Mouse (Mus musculus) forelimb bud, embryonic 11.5 days (tissue): Measurements from ENCODE around the gene Sv2b.
A peak's percentile ranks its signal among the peaks of the same experiment; 100 is the strongest.
"Not testable (repeated sequence)": the region's sequence is repeated elsewhere in the genome, so short reads cannot be mapped to it uniquely, and the experiment has no call there.

Source experiments
- DNase-seq: peaks from one replicate; pipeline ENCODE4 v3.0.0-alpha.2; 2012; ENCODE audit warnings: low read depth, low spot score

The Sv2b gene

GRCm38 (mm10) chr7:75308457-75309312, at the start of gene Sv2b:
Sv2b (minus strand) TSS chr7:75309262.
- peak; percentile 28 for DNase-seq

GRCm38 (mm10) chr7:75358284-75358851, 49.3 kb upstream of the Sv2b start:
- DNase-seq: no peak

GRCm38 (mm10) chr7:75355521-75355920, 46.5 kb upstream of the Sv2b start:
- no peak for DNase-seq

- no peak for DNase-seq
These were observed 43.8 kb upstream of the Sv2b start for GRCm38 (mm10) chr7:75352777-75353374.

GRCm38 (mm10) chr7:75350172-75350571, 41.1 kb upstream of the Sv2b start:
- no peak for DNase-seq

GRCm38 (mm10) chr7:75332311-75332710, 23.2 kb upstream of the Sv2b start:
- DNase-seq: peak; percentile 36

- no peak for DNase-seq
These were observed 20.7 kb upstream of the Sv2b start for GRCm38 (mm10) chr7:75329740-75330142.

- peak; percentile 45 for DNase-seq
These were observed 19.8 kb upstream of the Sv2b start for GRCm38 (mm10) chr7:75328721-75329362.

- DNase-seq: no peak
These were observed 16.2 kb upstream of the Sv2b start for GRCm38 (mm10) chr7:75325273-75325672.

- DNase-seq: not testable (repeated sequence)
These were observed 13.7 kb upstream of the Sv2b start for GRCm38 (mm10) chr7:75322742-75323141.

- no peak for DNase-seq
These were observed 10.9 kb upstream of the Sv2b start for GRCm38 (mm10) chr7:75320009-75320408.

- no peak for DNase-seq
These were observed 9.3 kb upstream of the Sv2b start for GRCm38 (mm10) chr7:75318320-75318719.

GRCm38 (mm10) chr7:75314873-75315272, 5.8 kb upstream of the Sv2b start:
- no peak for DNase-seq

- DNase-seq: no peak
These were observed 508 bp upstream of the Sv2b start for GRCm38 (mm10) chr7:75309570-75309969.

- no peak for DNase-seq
These were observed 964 bp downstream of the Sv2b start for GRCm38 (mm10) chr7:75308140-75308456.

- no peak for DNase-seq
These were observed 1.4 kb downstream of the Sv2b start for GRCm38 (mm10) chr7:75307570-75308087.

GRCm38 (mm10) chr7:75305901-75306465, 3.1 kb downstream of the Sv2b start:
- no peak for DNase-seq

- DNase-seq: no peak
These were observed 6.4 kb downstream of the Sv2b start for GRCm38 (mm10) chr7:75302523-75303215.

GRCm38 (mm10) chr7:75299245-75299644, 9.8 kb downstream of the Sv2b start:
- DNase-seq: no peak

GRCm38 (mm10) chr7:75296688-75297119, 12.4 kb downstream of the Sv2b start:
- peak; percentile 80 for DNase-seq

GRCm38 (mm10) chr7:75295228-75295865, 13.7 kb downstream of the Sv2b start:
- DNase-seq: no peak
